Mouse (Mus musculus) hindbrain, embryonic 13.5 days (tissue): Measurements from ENCODE around the gene Gm4181. TPM values are rescaled to one million over a fixed set of nuclear protein-coding genes. Genes with fewer than 3 reads are reported as not detected.
"Not testable (repeated sequence)": the region's sequence is repeated elsewhere in the genome, so short reads cannot be mapped to it uniquely, and the experiment has no call there.

Experiments
- ATAC-seq: fragments of 200-750 bp; cut with Nextera tagmentation; 2 replicates; pipeline ENCODE4 v1.8.0; 2017; ENCODE audit warnings: moderate TSS enrichment; ENCODE audit not compliant: low FRiP score
- H3K27ac ChIP-seq: fragments of 300-500 bp; sonication (generic); 2 replicates; pipeline ENCODE4 v1.5.1; 2015; ENCODE audit warnings: inconsistent platforms, mild to moderate bottlenecking, moderate library complexity
- H3K27me3 ChIP-seq: fragments of 300-500 bp; sonication (generic); 2 replicates; pipeline ENCODE4 v1.6.1; 2015; ENCODE audit warnings: mild to moderate bottlenecking, inconsistent platforms
- H3K36me3 ChIP-seq: fragments of 300-500 bp; sonication (generic); 2 replicates; pipeline ENCODE4 v1.6.1; 2015; ENCODE audit warnings: mild to moderate bottlenecking, inconsistent platforms
- H3K4me1 ChIP-seq: fragments of 300-500 bp; sonication (generic); replicated peaks from 2 replicates; pipeline ENCODE4 v1.6.1; 2015; ENCODE audit warnings: inconsistent platforms
- H3K4me2 ChIP-seq: fragments of 300-500 bp; sonication (generic); 2 replicates; pipeline ENCODE4 v1.6.1; 2015; ENCODE audit warnings: inconsistent platforms, mild to moderate bottlenecking, moderate library complexity
- H3K4me3 ChIP-seq: fragments of 300-500 bp; sonication (generic); 2 replicates; pipeline ENCODE4 v1.5.1; 2015; ENCODE audit warnings: mild to moderate bottlenecking, inconsistent platforms
- H3K9ac ChIP-seq: fragments of 300-500 bp; sonication (generic); 2 replicates; pipeline ENCODE4 v1.6.1; 2015; ENCODE audit warnings: mild to moderate bottlenecking, inconsistent platforms
- H3K9me3 ChIP-seq: fragments of 300-500 bp; sonication (generic); 2 replicates; pipeline ENCODE4 v1.6.1; 2016; ENCODE audit warnings: inconsistent platforms
- WGBS: fragments of 180-500 bp; shearing (Covaris S2); methylation state at CpG from one replicate; pipeline ENCODE4 v1.1.7; 2015; 5-methylcytosine and 5-hydroxymethylcytosine counted together
- polyA plus RNA-seq: library from polyadenylated mRNA; unstranded; fragments of >200 nt; fragmentation: Nextera tagmentation; extraction: Ambion mirVana; gene quantifications from 2 replicates; pipeline ENCODE4 v1.2.1, GENCODE M21; 2015

Gene Gm4181
- polyA plus RNA-seq: not detected in 2 replicates

DNA sequence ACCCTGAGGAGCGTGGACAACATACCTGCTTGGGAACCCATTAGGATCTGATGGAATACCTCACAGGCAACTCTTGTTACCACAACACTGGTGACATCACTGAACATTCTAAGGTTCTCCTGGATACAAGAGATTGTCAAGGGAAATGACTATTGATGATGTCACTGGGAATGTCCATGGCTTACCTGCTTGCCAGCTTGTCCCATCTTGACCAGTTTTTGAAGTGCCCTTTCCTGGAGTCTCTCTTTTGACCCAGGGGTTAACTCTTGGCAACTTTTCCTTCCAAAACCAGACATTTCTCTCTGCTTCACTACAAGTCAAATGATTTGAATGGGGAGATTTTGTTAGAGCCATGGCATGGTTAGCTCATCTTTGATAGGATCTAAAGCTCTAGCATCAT, at the start of gene Gm4181:
Gene Gm4181, minus strand, starts transcription at position 101 of the 400 bp plus-strand sequence.
- H3K4me3 ChIP-seq, H3K9me3 ChIP-seq, H3K9ac ChIP-seq, H3K36me3 ChIP-seq, H3K4me2 ChIP-seq, ATAC-seq, H3K27ac ChIP-seq, H3K27me3 ChIP-seq, H3K4me1 ChIP-seq: not testable (repeated sequence)
- WGBS: 80% methylated on average over 1 of the region's 1 CpGs

- Histone ChIP-seq H3K36me3 (no peaks in the 10 kb centered on the region), H3K27me3 (no peaks in the 10 kb centered on the region), H3K9ac (no peak overlapping the region), H3K4me1 (no peaks in the 10 kb centered on the region), H3K9me3 (no peaks in the 10 kb centered on the region), H3K4me2 (no peak overlapping the region), H3K27ac (no peak overlapping the region), H3K4me3 (no peak overlapping the region)
- no peak for ATAC-seq
- WGBS: 91% methylated on average over 5 of the region's 5 CpGs
Observed at GRCm38 (mm10) chr14:51677269-51677668, 41.8 kb upstream of the Gm4181 start.

DNA sequence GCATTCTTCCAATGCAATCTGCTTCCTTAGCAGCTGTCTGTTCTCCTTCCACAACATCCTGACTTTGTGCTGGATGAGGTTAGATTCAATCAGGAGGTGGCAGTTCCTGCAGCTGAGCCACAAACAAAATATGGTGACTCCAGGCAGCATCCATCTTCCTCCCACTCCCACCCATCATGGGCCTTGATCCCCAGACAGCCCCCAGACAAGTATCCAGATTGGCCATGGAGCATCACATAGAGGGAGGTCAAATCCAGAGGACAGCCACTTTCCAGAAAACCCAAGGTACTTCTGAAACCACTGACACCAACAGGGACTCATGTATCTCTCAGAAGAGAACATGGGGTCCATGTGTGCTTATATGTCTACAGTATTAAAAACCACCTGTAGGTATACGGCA, 3.0 kb downstream of the Gm4181 start:
- not testable (repeated sequence) for H3K4me2 ChIP-seq, H3K9ac ChIP-seq, H3K4me1 ChIP-seq, H3K9me3 ChIP-seq, ATAC-seq, H3K27ac ChIP-seq, H3K27me3 ChIP-seq, H3K4me3 ChIP-seq, H3K36me3 ChIP-seq
- 88% methylated on average over 1 of the region's 1 CpGs for WGBS

DNA sequence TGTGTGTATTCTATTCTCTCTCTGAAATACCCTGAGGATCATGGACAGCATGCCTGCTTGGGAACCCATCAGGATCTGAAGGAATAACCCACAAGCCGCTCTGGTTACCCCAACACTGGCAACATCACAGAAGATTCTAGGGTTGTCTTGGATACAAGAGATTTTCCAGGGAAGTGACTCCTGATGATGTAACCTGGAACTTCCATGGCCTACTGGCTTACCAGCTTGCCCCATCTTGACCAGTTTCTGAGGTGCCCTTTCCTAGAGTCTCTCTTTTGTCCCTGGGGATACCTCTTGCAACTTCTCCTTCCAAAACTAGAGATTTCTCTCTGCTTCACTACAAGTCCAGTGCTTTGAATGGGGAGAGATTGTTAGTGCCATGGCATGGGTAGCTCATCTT, 24.3 kb downstream of the Gm4181 start, which contains the start of gene Gm17078:
Gene Gm17078, minus strand, starts transcription at position 101 of the 400 bp plus-strand sequence.
- Histone ChIP-seq H3K4me2 (no peak within 1 kb of the TSS), H3K27ac (no peak within 1 kb of the TSS), H3K4me1 (no peaks in the 10 kb centered on the region), H3K9ac (no peak within 1 kb of the TSS), H3K4me3 (no peak within 1 kb of the TSS), H3K27me3 (no peaks in the 10 kb centered on the region), H3K36me3 (no peaks in the 10 kb centered on the region), H3K9me3 (no peaks in the 10 kb centered on the region)
- ATAC-seq: no peak
- WGBS: 93% methylated on average over 1 of the region's 1 CpGs

DNA sequence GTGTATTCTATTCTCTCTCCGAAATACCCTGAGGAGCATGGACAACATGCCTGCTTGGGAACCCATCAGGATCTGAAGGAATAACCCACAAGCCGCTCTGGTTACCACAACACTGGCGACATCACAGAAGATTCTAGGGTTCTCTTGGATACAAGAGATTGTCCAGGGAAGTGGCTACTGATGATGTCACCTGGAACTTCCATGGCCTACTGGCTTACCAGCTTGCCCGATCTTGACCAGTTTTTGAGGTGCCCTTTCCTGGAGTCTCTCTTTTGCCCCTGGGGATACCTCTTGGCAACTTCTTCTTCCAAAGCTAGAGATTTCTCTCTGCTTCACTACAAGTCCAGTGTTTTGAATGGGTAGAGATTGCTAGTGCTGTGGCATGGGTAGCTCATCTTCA, 43.4 kb downstream of the Gm4181 start, which contains the start of gene Gm17174:
Gene Gm17174, minus strand, starts transcription at position 101 of the 400 bp plus-strand sequence.
- H3K36me3 ChIP-seq, H3K9ac ChIP-seq, H3K27ac ChIP-seq, H3K27me3 ChIP-seq, H3K4me2 ChIP-seq, H3K4me3 ChIP-seq, H3K4me1 ChIP-seq, H3K9me3 ChIP-seq, ATAC-seq: not testable (repeated sequence)
- WGBS: 96% methylated on average over 4 of the region's 4 CpGs

Other genes starting within 250 kb of the Gm4181 start
- gene Vmn2r88, start 224.8 kb downstream of the Gm4181 start, polyA plus RNA-seq: not detected in 2 replicates
- gene Vmn2r89, start 183.8 kb downstream of the Gm4181 start, polyA plus RNA-seq: not detected in 2 replicates
- not detected in 2 replicates for gene Gm5622, start 82.9 kb downstream of the Gm4181 start, polyA plus RNA-seq
- not detected in 2 replicates for gene Gm17175, start 61.6 kb downstream of the Gm4181 start, polyA plus RNA-seq
- not detected in 2 replicates for gene Gm17174, start 43.5 kb downstream of the Gm4181 start, polyA plus RNA-seq
- gene Gm17078, start 24.4 kb downstream of the Gm4181 start, polyA plus RNA-seq: not detected in 2 replicates
- gene Gm17079, start 59.8 kb upstream of the Gm4181 start, polyA plus RNA-seq: not detected in 2 replicates
- gene Gm5800, start 81.5 kb upstream of the Gm4181 start, polyA plus RNA-seq: not detected in 2 replicates
- not detected in 2 replicates for gene Ang4, start 137.9 kb upstream of the Gm4181 start, polyA plus RNA-seq
- gene AY358078, start 164.4 kb upstream of the Gm4181 start, polyA plus RNA-seq: not detected in 2 replicates
- gene Ear6, start 218.0 kb upstream of the Gm4181 start, polyA plus RNA-seq: not detected in 2 replicates
- gene Mettl17, start 249.2 kb upstream of the Gm4181 start, polyA plus RNA-seq: 82.5 and 86.0 TPM in 2 replicates